Mouse (Mus musculus) yolk sac, embryonic 10.5 days (tissue): ENCODE results near the gene Coq8b.
A peak's percentile ranks its signal among the peaks of the same experiment; 100 is the strongest.

Experiments
- DNase-seq: peaks from one replicate; pipeline ENCODE4 v3.0.0-alpha.2; 2017; ENCODE audit warnings: low spot score

Coq8b gene

DNA sequence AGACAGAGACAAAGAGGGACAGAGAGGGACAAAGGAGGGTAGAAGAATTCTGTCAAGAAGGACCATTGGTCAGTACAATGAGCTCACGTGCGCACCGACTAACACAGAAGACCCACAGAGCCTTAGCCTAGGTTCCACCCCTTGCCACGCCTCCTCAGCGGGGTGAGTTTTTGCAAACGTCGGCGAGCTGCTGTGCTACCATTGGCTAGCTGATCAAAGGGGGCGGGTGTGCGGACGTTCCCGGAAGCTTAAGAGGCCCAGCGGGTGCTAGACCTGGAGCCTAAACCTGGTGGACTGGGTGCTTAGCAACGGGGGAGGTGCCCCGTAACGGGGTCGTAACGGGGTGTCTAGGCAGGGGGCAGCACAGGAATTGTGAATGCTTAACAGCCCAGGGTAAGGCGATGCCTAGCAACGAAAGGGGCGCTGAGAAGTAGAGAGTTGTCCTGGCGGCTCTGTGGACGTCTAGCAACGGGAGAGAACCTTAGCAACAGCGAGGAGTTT lies at the start of gene Coq8b:
TSS of gene Coq8b (plus strand) at position 243 of the 501 bp plus-strand sequence.
- DNase-seq, result peak; percentile 97

DNA sequence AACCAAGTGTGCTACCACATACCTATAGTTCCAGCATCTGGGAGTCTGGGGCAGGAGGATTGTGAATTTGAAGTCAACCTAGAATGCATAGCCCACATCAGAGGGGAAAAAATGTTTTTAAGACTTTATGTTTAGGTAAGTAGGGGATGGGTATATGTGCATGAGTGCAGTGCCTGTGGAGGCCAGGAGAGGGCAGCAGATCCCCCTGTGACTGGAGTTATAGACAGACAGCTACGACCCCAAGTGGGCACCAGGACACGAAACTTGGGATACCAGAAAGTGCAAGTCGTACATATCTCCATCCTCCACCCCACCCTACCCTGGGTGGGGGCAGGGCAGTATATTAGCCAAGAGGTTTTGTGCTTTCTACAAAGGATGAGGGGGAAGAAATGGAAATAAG lies 47.9 kb upstream of the Coq8b start:
- DNase-seq, result peak; percentile 37

DNA sequence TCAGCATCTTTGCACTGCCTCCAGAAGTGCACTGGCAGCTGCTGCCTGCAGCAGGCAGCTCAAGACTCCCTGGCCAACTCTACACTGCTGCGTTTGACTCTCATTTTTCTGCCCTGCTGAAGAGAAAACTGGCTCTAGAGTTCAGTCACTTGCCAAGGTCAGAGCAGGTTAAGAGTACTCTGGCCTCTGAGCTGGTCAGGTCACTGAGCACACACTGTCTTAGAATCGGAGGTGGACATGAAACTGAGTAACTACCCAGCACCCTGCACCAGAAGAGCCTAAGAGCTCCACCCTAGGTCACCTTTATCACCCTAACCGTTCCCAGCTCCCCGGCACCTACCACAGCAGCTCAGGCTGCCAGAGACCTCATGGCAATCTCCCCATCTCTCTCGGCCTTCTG lies 46.8 kb upstream of the Coq8b start:
- no peak for DNase-seq

DNA sequence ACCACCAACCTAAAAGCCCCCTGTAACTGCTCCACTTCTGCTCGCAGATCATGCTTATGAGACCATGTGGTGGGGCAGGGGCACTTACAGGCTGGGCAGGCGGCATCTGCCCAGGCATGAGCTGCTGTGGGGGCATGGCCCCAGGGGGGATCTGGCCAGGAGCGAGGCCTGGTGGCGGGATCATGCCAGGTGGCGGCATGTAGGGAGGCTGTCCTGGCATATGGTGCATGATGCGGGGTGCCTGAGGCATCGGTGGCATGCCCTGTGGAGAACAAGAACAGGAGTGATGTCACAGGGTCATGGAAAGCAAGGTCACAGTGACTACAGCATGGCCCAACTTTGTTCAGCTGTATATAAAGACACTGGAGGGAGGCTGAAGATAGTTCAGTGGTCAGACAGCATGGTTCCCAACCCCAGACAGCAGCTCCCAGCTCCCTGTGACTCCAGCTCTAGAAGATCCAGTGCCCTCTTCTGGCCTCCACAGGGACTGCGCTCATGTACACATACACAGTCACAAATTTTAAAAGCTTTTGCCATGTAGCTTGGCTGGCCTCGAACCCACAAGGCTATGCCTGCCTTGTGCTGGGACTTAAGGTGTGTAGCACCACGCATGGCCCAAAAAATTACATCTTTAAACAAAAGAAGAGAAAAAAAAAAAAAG lies 43.4 kb upstream of the Coq8b start:
- DNase-seq, result no peak

DNA sequence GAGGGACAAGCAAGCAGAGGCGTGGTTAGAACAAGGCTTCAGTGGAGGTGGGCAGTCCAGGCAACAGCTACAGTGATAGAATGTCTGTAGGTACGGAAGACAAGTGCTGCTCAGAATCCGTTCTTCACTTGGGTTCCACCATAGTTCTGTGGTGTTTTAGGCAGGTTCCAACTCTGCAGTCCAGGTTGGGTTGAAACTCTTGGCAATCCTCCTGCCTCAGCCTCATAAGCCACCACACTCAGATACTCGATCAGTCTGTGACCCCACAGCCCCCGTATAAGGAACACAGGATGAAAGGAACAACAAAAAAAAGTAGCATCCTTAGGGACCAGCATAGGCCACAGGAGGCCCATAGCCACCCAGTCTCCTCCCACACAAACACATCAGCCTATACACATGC lies 40.4 kb upstream of the Coq8b start:
- no peak for DNase-seq

DNA sequence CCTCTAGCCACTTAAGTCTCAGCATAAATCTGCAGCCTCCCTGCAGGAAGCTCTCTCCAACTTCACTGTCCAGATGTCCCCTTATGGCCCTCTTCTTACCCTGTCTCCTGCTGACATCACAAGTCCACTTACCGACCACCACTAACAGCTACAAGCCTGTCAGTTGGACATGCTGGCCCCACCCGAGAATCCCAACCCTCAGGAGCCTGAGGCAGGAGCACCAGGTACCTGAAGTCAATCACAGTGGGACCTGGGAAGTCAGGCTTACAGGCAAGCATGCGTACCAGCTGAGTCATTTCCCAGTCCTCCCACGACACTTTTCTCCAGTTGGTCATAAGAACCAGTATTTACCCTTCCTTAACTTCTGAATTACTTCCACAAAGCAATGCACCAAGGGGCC lies 39.1 kb upstream of the Coq8b start:
- no peak for DNase-seq

DNA sequence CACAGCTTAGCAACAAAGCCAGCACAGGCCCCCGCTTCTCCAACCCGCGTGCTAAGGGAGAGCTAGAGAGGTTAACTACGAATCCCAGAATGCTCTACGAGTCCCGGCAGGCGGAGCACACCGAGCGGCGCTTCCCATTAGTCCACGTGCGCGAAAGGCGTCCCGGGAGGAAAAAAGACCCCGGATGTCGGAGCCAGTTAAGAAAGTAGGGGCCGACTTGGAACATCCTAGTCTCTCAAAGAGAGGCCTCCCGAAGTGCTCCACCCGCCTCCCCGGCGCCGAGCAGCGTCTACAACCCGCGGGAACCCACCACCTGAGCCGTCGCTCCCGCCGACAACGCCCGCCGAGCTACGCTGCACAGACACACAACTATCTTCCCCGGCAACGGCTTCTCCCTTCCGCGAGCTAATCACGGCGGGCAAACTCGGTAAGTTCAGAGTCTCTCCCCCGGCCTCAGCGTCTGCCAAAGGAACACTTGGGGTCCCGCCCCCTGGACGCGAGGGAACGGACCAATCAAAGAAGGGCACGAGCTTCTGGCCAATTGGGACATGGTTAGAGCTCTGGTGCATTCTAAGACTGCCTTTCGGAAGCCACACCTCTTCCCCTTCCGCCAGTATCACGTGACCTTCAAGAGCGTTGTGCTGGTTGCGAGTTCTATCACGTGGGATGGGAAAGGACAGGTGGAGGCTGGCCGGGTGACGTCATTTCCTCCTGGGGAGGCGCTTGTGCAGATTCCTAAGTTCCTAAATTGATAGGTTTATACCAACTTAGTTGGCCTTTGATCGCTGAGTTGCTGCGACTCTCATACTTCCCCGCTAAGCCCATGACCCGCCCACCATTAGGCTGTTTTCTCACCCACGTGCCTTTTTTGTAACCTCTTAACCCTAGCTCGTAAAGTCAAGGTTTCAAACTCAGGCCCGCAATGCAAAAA lies 36.9 kb upstream of the Coq8b start, which contains the start of the genes BC024978 and Snrpa:
TSS of gene BC024978 (plus strand) at position 101 of the 931 bp plus-strand sequence.
TSS of gene Snrpa (minus strand) at position 591 of the 931 bp plus-strand sequence.
- peak; percentile 98 for DNase-seq

DNA sequence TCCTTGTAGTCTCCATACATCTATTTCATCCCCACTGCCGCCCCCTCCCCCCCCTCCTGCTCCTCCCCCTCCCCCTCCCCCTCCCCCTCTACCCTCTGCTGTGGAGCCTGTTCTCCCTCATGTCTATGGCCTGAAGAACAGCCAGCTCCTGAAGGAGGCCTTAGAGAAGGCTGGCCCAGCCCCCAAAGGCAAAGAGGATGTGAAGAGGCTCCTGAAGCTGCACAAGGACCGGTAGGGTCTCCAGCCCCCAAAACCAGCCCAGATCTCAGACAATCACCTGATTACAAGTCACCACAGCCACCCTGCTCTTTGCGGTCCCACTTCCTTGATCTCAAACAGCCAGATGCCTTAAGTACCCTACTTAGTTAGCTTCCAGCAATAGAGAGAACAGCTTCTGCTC lies 35.7 kb upstream of the Coq8b start:
- DNase-seq, result no peak

DNA sequence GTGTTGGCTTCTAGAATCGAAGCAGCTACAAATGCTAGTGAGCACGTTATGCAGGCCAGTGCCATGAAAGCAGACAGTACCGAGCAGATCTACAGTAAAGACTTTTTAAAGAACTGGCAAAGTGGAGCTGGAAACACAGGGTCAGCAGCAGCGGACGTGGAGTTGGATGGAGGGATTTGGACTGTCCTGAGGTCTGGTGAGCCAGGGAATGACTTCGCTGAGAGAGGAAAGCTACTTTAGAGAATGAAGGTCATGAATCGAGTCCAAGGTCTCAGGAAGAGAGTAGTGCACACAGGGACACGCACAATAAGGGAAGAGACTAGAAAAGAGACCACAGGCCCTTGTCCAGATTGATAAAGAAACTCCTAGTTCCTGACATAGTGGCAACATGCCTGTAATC lies 35.2 kb upstream of the Coq8b start:
- no peak for DNase-seq

DNA sequence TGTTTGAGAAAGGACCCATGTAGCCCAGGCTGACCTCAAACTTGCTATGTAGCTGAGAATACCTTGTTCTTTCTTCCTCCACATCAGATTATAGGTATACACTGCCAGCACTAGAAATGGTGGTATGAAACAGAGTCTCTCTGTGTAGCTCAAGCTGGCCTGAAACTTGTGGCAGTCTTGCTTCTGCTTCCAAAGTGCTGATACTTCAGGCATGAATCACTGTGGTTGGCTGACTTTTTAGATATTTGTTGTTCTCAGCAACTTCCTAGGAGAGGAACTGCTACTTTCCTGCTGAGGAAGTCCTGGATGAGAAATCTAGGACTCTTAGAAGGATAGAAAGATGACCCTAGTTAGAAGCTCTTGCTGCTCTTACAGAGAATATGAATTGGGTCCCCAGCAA lies 34.5 kb upstream of the Coq8b start:
- no peak for DNase-seq

DNA sequence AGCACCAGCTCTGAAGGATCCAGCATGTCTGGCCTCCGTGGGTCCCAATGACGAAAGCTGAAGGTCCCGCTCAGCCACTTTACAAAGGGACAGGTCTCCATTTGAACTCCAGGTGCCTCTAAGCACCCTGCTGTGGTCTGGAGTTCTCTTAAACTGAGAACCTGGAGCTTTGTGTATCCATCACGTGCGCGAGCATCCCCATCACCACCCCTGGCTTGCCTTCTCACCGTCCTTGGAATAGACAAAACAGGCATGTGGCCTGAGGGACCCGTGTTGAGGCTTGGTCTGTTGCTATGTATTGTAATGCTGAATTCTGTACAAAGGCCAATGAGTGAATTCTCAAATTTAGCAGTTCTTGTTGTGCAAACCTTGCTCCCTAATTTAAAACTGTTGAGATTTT lies 34.0 kb upstream of the Coq8b start:
- no peak for DNase-seq

DNA sequence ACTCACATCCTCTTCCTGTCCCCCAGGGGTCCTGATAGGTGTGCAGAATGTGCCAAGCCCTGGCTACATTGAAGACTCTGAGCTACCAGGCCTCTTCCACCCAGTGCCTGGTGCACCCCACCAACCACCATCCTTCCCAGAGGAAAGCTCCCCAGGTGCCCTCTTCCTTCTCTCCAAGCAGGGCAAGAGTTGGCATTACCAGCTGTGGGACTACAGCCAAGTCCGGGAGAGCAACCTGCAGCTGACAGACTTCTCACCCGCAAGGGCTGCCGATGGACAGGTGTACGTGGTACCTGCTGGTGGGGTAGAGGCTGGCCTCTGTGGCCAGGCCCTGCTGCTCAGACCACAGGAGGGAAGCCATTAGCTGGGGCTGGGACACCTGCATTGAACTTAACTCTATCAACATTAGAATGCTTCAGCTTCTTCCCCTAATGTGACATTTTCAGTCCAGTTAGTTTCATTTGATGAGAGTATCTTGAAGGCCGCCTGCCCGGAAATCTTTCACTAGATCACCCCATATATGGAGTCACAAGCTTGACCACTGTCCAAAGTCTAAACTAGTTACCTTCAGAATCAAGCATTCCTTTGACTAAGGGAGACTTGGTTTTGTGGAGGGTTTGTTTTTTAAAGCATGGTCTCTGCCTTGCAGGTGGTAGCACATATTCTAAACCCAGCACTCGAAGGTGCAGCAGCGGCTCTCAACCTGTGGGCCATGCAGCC lies 28.9 kb upstream of the Coq8b start:
- DNase-seq, result no peak

DNA sequence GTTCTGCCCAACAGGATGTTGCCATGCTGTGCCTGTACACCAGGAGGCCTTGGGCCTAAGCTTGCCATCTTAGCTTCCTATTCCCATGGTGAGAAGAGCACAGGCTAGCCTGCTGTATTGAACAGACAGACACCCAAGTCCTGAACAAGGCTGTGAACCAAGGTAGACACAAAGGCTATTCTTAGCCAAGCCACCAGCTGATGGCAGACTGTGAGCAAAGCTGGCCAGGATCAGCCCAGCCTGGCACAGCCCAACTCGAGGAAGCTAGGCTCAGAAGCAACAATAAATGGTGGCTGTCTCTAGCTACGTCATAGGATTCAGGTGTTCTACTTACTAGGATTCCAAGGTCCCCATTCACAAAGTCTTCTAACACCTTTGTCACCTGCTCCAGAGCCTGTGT lies 20.2 kb upstream of the Coq8b start:
- no peak for DNase-seq

DNA sequence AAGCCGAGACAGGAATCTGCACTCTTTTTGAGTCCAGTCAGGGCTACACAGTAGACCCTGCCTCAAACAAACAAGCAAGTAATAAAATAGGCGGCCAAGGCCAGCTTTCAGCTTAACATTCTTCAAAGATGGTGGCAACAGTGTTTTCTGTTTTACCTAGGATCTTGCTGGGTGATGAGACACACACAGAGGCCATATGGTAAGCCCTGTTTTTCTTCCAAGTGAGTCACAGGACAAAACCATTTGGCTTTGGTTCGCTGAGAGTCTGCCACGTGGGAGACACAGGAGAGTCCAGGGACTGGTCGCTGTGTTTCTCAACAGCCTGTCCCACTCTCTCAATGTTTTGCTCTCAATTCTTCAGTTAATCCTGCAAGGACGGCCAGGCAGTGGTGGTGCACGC lies 14.2 kb upstream of the Coq8b start:
- no peak for DNase-seq

DNA sequence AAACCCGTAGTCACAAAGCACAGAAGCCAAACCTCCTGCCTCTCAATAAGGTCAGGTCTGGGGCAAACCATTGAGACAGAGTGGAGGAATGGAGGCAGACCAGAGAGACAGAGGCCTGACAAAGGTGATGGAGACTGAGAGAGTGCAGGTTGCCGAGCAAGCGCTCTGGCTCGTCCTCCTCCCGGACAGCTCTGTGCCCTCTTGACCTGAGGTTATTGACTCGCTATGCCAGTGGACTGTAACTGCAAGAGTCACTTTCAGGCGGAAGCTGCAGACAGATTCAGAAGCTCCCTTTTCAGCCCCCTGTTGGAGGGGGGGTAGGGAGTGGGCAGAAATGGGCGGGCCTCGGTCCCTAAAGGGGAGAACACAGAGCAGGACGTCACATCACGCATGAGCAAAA lies 12.9 kb upstream of the Coq8b start:
- DNase-seq, result no peak

DNA sequence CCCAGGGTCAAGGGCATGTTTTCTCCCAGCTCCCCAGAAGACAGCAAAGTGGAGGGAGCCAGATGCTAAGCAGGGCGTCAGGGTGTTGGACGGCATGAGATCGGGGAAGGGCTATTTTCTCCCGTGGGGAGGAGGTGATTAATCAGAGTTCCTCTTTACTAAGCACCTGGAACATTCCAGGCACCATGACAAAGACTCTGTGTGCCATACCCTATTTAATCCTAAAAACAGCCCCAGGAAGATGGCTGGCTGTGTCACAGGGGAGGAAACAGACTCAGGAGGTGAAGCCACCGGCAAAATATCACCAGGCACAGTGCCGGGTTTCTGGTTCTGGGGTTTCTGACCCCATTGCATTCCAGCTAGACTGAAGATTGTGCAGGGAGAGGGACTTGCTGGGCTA lies 10.9 kb upstream of the Coq8b start:
- no peak for DNase-seq

DNA sequence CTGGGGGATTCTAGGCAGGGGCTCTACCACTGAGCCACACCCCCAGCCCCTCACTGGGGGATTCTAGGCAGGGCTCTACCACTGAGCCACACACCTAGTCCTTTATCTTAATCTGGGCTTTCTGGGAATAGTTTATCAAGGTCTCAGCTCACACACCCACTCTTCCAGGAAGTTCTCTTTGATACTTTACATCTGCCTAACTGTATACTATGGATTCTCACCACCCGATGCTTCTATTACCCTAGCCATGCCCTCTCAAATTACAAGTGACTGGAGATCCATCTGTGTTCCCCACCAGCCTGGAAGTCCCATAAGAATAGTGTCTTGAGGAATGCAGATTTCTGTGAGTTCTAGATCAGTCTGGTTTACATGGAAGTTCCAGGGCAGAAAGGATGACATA lies 10.3 kb upstream of the Coq8b start:
- no peak for DNase-seq

DNA sequence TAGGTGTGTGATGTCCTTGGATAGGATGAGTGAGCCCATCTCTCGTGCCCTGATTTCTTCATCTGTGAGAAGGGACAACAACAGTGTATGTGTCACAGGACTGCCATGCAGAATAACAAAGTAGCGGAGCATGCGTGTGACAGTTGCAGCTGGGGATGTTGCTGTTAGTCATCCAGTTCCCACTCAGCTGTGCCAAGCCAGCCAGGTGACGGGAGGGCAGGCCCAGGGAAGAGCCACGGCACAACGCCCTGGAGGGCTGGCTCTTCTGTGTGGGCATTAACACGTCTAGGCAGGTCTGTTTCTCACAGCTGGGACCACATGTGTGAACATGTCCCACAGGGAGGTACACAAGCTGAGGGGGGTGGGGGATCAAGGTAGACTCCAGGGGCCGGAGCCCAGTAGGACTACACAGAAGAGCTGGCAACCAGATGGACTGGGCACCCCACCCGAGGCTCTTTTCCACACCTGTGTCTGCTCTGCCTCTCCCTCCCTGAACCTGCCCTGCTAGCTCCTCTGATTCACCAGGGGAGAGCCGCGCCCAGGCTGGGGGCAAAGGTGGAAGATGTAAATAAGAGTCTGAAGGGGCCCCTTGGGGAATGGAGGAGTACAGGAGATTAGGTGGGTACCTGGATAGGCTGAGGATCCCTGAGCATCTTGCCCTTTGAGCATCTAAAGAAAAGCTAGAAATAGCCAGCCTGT lies 7.8 kb upstream of the Coq8b start:
- no peak for DNase-seq

DNA sequence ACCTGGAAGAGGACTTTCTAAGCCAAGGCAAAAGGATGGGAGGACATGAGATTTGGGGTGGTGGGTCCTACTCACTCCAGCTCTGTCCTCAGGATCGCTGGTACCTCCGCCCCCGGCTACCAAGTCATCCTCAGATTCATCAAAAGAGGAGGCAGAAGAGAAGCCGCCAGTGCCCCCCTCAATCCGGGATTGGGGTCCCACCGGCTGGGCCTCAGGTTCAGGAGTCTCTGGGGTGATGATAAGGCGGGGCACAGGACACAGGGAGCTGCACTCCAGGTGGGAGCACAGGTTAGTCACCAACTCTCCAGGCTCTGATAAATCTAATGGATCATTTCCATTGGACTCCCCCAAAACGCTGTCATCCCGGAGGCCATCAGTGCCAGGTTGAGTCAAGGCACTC lies 5.5 kb upstream of the Coq8b start:
- no peak for DNase-seq

DNA sequence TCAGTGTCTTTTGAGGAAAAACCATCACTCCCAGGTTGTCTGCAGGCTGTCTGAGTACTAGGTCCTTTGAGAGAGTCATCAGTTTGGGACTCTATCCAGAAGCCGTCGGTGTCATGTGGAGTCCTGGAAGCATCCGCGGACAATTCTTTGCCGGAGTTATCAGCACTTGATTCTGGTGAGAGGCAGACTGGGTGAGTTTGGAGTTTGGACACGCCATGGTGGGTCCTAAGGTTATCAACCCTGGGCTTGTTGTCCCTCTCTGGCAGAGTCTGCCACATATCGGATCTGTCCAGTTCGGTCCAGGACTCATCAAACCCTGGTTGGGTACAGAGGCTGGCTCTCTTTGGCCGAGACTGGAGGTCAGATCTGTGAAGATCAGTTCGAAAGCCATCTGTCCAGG lies 5.1 kb upstream of the Coq8b start:
- DNase-seq, result no peak

DNA sequence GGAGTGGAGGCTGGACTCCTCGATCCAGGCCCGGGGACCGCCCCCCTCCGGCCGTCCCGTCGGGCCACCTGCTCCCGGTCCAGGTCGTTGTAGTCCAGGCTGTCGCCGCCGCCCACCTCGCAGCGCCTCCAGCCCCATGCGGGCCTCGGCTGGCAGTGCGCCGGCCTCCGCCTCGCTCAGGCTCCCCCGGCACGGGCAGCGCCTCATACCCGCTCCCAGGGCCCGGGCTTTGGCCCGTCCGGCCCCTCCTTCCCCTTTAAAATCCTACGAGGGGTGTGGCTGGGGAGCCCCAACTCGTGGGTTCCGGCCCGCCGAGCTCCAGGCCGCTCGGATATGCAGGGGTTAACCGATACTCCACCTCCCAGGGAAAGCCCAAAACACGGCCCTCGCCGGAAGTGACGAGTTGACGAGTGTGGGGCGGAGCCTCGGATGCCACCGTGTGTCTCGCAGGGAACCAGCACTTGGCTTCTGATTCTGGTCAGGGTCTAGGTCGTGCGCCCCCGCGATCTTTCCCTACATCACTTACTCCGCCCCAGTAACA lies 4.5 kb upstream of the Coq8b start, which contains the start of gene Itpkc:
TSS of gene Itpkc (minus strand) at position 381 of the 541 bp plus-strand sequence.
- peak; percentile 95 for DNase-seq

DNA sequence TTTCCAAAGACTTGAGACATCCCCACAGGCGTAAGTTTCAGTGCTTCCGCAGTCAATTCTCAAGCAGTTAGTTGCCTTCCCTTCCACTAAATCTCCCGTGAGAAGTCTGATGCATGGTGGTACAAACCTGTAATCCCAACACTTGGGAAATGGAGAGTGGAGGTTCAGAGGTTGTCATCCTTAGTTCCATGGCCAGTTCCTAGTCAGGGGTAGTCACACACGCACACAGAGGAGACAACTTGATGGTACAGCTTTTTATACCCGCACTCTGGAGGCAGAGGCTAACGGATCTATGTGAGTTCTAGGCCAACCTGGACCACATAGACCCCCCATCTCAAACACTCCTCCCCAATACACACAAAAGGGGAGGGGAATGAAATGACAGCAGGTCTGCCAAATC lies 4.0 kb upstream of the Coq8b start:
- no peak for DNase-seq
